Mouse (Mus musculus): ENCODE results near the gene Rps25. TPM values are rescaled to one million over a fixed set of nuclear protein-coding genes. Genes with fewer than 3 reads are reported as not detected.
A peak's percentile ranks its signal among the peaks of the same experiment; 100 is the strongest.
"Not testable (repeated sequence)": the region's sequence is repeated elsewhere in the genome, so short reads cannot be mapped to it uniquely, and the experiment has no call there.

Gene Rps25
- 100 to 1,000 TPM; 701 to 748 TPM for total RNA-seq (2021)
- long read RNA-seq, transcript Rps25-201 (5 exons, 1,280 nt): major isoform, 237 of 267 reads
- long read RNA-seq, partial matches to known transcripts: 21 of 267 reads
- long read RNA-seq, other reads (novel, unspliced or antisense): 3 of 267 reads

- DNase-seq (ENCODE audit: low spot score in 2 of 2): peak; percentile 92 to 93
Measured at GRCm38 (mm10) chr9:44406906-44407751, at the start of gene Rps25, which contains the start of gene Trappc4. TSS of gene Rps25 (plus strand) at chr9:44407139. TSS of gene Trappc4 (minus strand) at chr9:44407600.

DNA sequence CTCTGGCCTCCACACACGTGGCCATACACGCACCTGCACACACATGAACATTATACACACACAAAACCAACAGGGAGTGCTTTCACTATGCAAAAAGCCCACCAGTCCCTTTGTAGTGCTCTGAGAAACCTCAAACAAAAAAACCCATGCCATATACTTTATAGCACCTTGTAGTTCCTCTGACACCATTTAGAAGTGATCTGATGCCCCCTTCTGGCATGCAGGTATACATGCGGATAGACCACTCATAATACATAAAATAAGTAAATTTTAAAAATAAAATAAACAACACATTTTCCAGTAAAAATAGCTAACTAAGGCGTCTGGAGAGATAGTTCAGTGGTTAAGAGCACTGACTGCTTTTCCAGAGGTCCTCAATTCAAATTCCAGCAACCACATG lies 49.7 kb upstream of the Rps25 start:
- DNase-seq (ENCODE audit: low spot score in 2 of 2): no peak

GRCm38 (mm10) chr9:44361190-44361917 lies 45.6 kb upstream of the Rps25 start, which contains the start of gene Vps11:
TSS of gene Vps11 (minus strand) at chr9:44361670.
- peak; percentile 94 to 95 for DNase-seq (ENCODE audit: low spot score in 2 of 2)

DNA sequence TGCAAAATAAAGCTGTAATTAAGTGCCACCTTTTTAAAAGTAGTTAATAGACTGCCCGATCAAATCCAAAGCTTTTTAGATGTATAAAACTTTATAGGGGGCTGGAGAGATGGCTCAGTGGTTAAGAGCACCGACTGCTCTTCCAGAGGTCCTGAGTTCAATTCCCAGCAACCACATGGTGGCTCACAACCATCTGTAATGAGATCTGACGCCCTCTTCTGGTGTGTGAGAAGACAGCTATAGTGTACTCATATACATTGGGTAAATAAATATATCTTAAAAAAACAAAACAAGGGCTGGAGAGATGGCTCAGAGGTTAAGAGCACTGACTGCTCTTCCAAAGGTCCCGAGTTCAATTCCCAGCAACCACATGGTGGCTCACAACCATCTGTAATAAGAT lies 45.0 kb upstream of the Rps25 start:
- not testable (repeated sequence) for DNase-seq (ENCODE audit: low spot score in 2 of 2)

- DNase-seq (ENCODE audit: low spot score in 2 of 2): no peak
Measured at GRCm38 (mm10) chr9:44364480-44364879, 42.5 kb upstream of the Rps25 start.

GRCm38 (mm10) chr9:44373386-44373785 lies 33.6 kb upstream of the Rps25 start:
- no peak for DNase-seq (ENCODE audit: low spot score in 2 of 2)

- DNase-seq (ENCODE audit: low spot score in 2 of 2): no peak
Measured at GRCm38 (mm10) chr9:44376141-44376540, 30.8 kb upstream of the Rps25 start.

DNA sequence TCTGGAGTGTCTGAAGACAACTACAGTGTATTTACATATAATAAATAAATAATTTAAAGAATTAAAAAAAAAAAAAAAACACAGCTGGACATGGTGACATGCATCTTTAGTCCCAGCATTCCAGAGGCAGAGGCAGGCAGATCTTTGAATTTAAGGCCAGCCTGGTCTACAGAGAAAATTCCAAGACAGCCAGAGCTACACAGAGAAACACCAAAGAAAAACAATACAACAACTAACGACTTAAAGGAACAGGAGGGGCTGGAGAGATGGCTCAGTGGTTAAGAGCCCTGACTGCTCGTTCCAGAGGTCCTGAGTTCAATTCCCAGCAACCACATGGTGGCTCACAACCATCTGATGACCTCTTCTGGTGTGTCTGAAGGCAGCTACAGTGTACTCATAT lies 29.6 kb upstream of the Rps25 start:
- DNase-seq (ENCODE audit: low spot score in 2 of 2): not testable (repeated sequence)

DNA sequence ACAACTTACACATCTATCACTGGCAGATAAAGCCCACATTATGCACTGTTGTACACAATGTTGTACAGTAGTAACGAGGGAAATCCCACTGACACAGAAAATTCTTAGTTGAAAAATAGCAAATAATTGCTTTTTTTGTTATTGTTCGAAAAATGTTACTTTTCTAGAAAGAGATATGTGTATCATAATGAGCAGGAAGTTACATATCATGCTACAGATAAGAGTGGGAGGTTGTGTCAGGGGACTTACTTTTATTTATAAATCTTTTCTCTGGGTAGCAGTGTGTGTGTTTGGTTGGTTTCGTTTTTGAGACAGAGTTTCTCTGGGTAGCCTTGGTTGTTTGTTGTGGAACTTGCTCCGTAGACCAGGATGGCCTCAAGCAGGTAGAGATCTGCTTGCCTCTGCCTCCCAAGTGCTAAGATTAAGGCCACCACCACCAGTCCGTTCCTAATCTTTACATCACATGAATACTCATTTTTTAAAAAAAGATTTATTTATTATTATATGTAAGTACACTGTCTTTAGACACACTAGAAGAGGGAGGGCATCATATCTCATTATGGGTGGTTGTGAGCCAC lies 28.7 kb upstream of the Rps25 start:
- no peak for DNase-seq (ENCODE audit: low spot score in 2 of 2)

DNA sequence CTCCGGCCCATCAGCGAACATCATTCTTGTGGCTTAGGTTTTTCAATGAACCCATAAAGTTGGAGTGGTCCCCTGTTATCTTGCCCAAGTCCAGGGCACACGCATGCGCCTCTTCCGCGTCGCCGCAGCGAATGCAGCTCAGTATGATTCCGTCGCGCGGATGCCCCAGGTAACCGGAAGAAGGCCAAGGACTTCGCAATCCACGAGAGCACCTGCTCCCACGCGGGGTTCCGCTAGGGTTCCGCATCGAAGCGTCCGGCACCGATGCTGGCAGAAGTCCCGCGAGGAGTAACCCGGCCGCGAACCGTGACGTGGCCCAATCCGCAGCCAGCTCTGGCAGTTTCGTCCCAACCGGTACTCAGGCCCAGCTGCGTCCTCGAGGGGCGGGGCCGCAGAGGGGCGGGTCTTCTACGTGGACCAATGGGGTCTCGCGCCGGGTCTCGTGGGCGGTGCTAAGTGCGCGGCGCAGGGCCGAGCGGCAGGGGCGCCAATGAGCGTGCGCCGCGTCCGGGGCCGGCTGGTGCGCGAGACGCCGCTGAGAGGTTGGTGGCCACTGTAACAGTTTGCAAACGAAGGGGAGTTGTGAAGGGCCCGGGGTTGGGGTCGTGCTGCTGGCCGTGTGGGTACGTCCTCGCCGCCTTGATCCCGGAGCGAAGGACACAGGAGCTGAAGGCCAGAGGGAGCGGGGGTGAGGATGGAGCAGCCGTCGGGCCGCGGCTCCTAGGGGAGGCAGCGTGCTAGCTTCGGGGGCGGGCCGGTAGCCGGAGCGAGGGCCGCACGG lies 27.7 kb upstream of the Rps25 start, which contains the start of gene Hyou1:
Gene Hyou1 (plus strand): TSS at position 437 of the 781 bp plus-strand sequence.
- peak; percentile 99 for DNase-seq (ENCODE audit: low spot score in 2 of 2)

DNA sequence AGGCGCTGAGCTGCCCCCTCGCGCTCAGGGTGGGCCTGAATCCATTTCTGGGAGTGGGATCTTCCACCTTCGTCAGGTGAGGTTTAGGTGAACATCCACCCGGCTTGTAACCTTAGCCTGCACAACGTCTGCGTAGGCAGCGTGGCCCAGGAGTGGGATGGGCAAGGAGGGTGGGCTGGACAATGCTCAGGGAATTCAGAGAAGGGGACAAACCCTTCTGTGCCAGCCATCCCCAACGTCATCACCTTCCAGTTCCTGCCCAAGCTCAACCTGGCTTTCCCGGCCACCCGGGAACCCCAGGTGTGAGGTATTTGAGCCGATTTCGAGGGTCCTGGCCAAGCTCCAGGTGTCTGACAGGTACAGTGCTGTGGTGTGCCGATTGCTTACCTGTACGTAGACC lies 27.1 kb upstream of the Rps25 start:
- DNase-seq (ENCODE audit: low spot score in 2 of 2): no peak

GRCm38 (mm10) chr9:44384596-44384995 lies 22.3 kb upstream of the Rps25 start:
- no peak for DNase-seq (ENCODE audit: low spot score in 2 of 2)

- DNase-seq (ENCODE audit: low spot score in 2 of 2): no peak
Measured at GRCm38 (mm10) chr9:44387221-44387620, 19.7 kb upstream of the Rps25 start.

GRCm38 (mm10) chr9:44389273-44389672 lies 17.7 kb upstream of the Rps25 start:
- peak; percentile 47 to 57 for DNase-seq (ENCODE audit: low spot score in 2 of 2)

DNA sequence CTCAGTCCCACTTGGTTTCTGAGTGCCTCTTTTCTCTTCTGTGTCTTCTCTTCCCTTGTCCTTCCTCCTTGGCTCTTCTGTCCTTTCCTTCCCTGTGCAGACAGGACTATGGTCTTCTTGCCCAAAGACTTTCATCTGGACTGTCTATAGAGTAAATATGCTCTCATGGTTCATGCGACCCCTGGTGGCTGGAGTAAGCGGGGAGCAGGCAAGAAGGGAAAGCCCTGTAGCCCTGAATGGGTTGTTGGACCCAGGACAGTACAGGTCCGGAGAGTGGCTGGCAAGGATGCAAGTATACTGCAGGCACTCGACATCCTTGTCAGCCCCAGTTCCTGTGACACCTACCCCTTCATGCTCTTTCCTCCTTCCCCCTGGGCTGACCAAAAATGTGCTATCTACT lies 15.5 kb upstream of the Rps25 start:
- peak; percentile 74 to 79 for DNase-seq (ENCODE audit: low spot score in 2 of 2)

DNA sequence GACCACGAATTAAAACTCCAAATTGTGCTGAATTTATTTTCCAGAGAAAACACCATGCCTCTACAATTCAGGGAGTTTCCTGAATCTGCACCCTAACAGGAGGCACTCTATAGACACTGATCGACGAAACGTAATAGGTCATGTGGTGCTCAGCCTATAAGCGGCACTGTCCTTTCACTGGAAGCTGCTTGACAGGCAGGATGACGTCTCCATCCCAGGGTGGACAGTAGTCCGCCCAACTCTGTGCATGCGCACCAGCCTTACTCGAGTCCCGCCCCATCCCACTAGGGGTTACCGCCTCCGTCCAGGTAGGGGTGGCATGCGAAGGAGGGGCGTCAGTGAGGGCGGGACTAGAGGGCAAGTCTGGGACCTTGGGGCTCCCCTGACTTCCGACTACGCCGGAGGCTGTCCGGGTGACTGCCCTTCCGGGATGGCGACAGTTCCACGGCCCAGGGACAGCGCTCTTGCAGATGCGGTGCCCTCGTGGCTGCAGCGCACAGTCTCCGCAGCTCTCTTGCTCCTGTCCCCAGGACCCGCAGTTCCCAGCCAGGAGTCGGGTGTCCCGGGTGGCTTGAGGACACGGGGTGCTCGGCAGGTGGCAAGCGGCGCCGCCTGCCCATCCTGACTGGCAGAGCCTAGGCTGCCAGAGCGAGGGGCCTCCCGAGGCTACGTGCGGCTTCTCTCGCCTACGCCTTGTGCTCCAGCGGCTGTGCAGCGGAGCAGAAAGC lies 10.1 kb upstream of the Rps25 start, which contains the start of gene Slc37a4:
Gene Slc37a4 (plus strand): TSS at position 169 of the 728 bp plus-strand sequence.
- peak; percentile 84 to 87 for DNase-seq (ENCODE audit: low spot score in 2 of 2)

DNA sequence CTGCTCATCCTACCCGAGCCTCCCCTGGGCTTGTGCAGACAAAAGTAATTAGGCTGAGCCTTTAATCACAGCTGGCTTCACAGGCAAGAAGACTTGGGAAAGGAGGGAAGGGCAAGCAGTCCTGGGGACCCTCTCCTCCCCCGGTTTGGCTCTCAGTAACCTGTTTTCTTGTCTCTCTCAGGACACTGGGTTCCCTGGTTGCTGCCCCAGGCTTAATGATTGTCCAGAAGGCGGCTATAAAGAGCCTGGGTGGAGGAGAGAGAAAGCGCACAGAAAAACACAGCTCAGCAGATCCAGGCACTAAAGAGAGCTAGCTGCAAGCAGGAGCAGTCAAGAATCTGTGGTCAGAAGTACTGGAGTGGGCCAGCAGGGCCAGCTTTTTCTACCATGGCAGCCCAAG lies 8.9 kb upstream of the Rps25 start:
- DNase-seq (ENCODE audit: low spot score in 2 of 2): no peak

GRCm38 (mm10) chr9:44398551-44398950 lies 8.4 kb upstream of the Rps25 start:
- no peak for DNase-seq (ENCODE audit: low spot score in 2 of 2)

DNA sequence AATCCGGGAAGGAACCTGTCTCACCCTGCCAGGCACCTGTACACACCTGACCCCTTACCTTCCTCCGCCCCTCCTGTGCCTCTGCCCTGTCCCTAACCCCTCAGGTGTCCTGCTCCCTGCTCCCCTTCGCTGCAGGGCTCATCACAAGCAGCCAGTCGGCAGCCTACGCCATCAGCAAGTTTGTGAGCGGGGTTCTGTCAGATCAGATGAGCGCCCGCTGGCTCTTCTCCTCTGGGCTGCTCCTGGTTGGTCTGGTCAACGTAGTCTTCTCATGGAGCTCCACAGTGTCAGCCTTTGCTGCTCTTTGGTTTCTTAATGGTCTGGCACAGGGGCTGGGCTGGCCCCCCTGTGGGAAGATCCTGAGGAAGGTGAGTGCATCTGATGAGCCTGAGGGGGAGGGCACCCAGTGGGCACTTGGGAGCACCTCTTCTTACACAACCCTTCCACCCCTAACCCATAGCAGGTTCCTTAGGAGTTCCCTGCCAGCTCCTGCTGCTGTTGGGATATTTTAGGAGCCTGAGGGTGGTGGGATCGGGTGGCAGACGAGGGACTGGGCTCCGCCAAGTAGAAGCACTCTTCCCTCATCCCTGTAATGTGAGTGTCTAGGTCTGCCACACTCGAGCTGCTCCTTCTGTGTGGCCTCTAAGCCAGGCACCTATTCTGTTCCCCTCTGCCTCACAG lies 7.7 kb upstream of the Rps25 start:
- DNase-seq (ENCODE audit: low spot score in 2 of 2): no peak

GRCm38 (mm10) chr9:44399795-44400114 lies 7.2 kb upstream of the Rps25 start:
- DNase-seq (ENCODE audit: low spot score in 2 of 2): no peak

All from layer of hippocampus, postnatal 10 days (tissue).